Mouse (Mus musculus): ENCODE data around the gene Sh2b2. TPM values are rescaled to one million over a fixed set of nuclear protein-coding genes. Genes with fewer than 3 reads are reported as not detected.
A peak's percentile ranks its signal among the peaks of the same experiment; 100 is the strongest.
"Not testable (repeated sequence)": the region's sequence is repeated elsewhere in the genome, so short reads cannot be mapped to it uniquely, and the experiment has no call there.

Sh2b2 gene
- polyA plus RNA-seq, 1 experiment from 2014 or later: 4.9 TPM

DNA sequence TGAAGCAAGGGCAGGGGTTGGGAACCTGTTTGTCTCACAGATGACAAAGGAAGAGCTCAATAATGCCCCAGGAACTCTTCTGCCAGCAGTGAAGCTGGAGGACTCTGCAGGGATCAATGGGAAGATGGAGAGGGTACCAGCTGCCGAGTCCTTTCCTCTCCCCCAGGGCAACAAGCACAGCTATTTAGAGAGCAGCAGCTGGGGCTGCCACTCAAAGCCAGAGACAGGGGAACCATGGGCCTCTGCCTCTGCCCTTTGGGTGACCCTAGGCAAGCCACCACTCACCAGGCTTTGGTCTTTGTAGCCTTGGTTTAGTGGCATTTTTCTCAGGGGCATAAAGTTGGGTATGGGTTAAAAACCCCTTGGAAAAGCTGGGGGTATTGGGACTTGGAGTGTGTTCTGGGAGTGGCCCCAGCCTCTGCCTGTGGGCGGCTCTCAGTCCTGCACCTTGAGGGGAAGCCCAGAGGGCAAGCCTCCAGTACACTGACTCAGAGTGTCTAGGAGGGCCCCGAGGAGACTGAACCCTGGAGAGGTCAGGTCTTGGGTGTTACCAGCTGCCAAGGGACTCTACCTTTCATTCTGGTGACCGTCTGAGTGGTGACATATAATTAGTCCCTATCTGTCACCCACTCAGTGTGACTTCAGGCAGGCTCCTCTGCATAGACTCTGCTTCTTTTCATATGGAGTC, 15.9 kb downstream of the Sh2b2 start:
- no peak for DNase-seq (ENCODE audit: low spot score)
- Histone ChIP-seq H3K27me3 (ENCODE audit: insufficient read depth, poor library complexity, severe bottlenecking) (peaks cover 61% of the 10 kb centered on the region), H3K4me1 (peaks cover 14% of the 10 kb centered on the region), H3K9me3 (no peaks in the 10 kb centered on the region), H3K4me3 (no peak overlapping the region), H3K36me3 (peaks cover 16% of the 10 kb centered on the region; the same call in 1 of the 2 replicates), H3K27ac (no peak overlapping the region)
- WGBS: 49% methylated on average over 4 of the region's 4 CpGs

DNA sequence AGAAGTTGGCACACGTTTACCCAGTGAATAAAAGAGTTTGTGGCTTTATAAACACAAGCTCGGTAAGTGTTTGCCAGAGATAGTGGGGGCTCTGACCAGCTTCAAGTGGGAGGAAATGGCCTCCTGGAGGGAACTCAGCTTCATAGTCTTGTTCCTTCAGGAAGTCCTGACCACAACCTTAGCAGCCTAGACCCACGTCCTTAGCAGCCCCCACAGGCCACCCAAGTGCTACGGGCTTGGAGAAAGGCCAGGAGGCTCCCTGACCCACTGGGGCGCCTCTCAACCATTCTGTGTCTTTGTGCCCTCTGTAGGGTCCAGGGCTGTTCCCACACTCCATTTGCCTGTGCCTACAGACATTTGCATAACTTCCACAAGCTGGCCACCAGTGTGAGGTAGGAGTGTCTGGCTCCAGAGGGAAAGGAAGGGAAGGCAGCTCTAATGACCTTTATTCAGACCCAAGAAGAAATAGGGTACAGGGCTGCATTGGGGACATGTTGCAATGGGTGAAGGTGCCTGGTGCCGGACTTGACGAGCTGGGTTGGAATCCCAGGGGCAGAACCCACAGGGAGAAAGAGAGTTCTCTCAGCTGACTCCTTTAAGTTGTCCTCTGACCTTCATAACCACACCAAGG, 20.0 kb downstream of the Sh2b2 start:
- H3K36me3 ChIP-seq: peaks cover 10% of the 10 kb centered on the region
- no peak for DNase-seq (ENCODE audit: low spot score)

DNA sequence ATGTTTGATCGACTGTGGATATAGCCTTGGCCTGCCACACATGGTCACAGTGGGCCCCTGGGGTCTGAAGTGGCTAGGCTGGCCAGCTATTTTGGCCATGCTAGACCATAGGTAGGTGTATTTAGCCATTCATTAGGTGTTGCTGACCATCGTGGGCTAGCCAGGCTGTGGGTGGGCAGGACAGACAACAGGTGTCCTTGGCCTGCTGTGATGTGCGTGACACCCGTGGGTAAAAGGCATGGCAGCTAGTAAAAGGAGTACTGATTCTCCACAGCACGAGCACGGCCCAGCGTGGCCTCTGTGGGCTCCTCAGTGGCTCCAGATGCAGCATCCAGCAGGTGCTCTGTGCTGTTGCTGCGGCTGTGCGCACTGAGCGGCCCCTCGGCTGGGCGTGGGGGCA, 27.8 kb downstream of the Sh2b2 start:
- peaks cover 12% of the 10 kb centered on the region; the same call in 1 of the 2 replicates for H3K27me3 ChIP-seq (ENCODE audit: insufficient read depth, poor library complexity, severe bottlenecking)
- H3K9me3 ChIP-seq: 0 out of 2 replicates have a peak, but pooled peaks cover 4% of the 10 kb centered on the region
- H3K27ac ChIP-seq: no peak overlapping the region
- no peak for DNase-seq (ENCODE audit: low spot score)
- no peaks in the 10 kb centered on the region for H3K4me1 ChIP-seq
- no peak overlapping the region for H3K4me3 ChIP-seq
- no peaks in the 10 kb centered on the region for H3K36me3 ChIP-seq
- WGBS: 74% methylated on average over 12 of the region's 12 CpGs

More for the DNA sequence above, 20.0 kb downstream of the Sh2b2 start:
- H3K4me1 ChIP-seq: peaks cover 6% of the 10 kb centered on the region
- 74% methylated on average over 7 of the region's 7 CpGs for WGBS
- H3K27ac ChIP-seq: no peak overlapping the region
- peaks cover 20% of the 10 kb centered on the region for H3K27me3 ChIP-seq (ENCODE audit: insufficient read depth, poor library complexity, severe bottlenecking)
- no peaks in the 10 kb centered on the region for H3K9me3 ChIP-seq
- H3K4me3 ChIP-seq: no peak overlapping the region

DNA sequence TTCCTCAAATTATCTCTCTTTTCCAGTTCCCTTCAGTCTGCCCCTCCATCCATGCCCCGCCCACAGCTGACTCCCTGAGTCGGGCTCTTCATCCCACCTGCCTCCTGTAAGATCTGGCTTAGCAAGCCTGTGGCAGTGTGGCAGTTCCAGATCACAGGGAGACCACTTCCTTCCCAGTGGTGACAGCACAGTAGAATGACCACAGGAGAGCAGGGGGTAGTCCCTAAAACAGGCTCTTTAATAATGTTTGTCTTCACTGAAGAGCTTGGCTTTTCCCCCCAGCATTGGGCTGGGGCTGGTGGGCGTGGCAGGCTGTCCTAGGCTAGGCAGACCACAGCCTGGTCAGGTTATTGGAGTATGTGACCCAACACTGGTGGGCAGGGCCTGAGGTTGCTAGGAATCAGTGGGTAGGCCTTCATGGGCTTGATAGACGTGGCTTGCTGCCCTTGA, 28.4 kb downstream of the Sh2b2 start:
- Histone ChIP-seq H3K4me3 (no peak overlapping the region), H3K4me1 (no peaks in the 10 kb centered on the region), H3K27me3 (ENCODE audit: insufficient read depth, poor library complexity, severe bottlenecking) (peaks cover 12% of the 10 kb centered on the region; the same call in 1 of the 2 replicates), H3K36me3 (no peaks in the 10 kb centered on the region), H3K9me3 (0 out of 2 replicates have a peak, but pooled peaks cover 4% of the 10 kb centered on the region), H3K27ac (no peak overlapping the region)
- 55% methylated on average over 4 of the region's 4 CpGs for WGBS
- no peak for DNase-seq (ENCODE audit: low spot score)

DNA sequence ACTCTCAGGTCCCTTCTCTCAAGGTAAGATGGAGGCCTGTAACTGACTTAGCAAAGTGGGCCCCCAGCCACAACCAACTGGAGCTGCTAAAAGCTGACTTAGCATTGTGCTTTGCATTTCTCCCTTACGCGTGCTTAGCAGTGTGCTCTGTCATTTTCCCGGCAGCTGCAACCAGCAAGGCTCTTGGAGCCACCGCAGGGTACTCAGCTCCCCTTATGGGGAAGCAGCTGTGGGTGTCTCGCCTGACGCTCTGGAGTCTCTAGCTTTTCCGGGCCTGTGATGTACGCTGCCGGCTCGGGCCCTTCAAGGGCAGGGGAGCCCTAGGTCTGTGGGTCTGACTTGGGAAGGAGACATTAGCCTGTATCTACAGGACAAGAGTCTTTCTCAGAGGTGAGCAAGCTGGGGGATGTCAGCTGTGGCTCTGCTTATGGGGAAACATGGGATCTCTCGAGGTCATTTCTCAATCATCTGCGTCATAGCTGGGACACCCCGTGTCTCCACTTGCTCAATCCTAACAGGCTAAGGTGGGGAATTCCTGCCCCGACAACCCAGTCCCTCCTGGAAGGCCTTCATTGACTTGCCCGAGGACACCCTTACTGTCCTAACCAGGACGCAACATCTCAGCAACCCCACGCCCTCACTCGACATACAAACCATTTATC, 29.2 kb downstream of the Sh2b2 start:
- Histone ChIP-seq H3K4me3 (no peak overlapping the region), H3K27ac (no peak overlapping the region), H3K9me3 (0 out of 2 replicates have a peak, but pooled peaks cover 4% of the 10 kb centered on the region), H3K27me3 (ENCODE audit: insufficient read depth, poor library complexity, severe bottlenecking) (peaks cover 12% of the 10 kb centered on the region; the same call in 1 of the 2 replicates), H3K4me1 (no peaks in the 10 kb centered on the region), H3K36me3 (no peaks in the 10 kb centered on the region)
- no peak for DNase-seq (ENCODE audit: low spot score)
- WGBS: 76% methylated on average over 18 of the region's 18 CpGs

DNA sequence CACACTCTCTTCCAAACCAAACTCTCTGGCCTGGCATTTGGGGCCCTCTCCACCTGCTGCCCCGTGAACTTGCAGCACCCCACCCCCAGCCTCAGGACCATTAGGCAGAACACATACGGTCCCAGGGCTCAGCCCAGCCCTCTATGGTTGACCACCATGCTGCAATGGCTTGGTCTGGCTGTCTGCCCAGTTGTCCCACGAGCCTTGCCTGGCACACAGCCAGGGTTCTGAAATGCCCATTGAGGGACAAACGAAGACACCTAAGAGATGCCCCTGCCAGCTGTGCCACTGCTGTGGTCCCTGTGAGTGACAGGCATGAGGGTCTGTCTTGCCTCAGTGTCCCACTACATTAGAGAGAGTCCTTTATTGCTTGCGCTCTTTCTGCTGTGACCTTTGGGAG, 30.4 kb downstream of the Sh2b2 start:
- Histone ChIP-seq H3K9me3 (0 out of 2 replicates have a peak, but pooled peaks cover 4% of the 10 kb centered on the region), H3K27ac (no peak overlapping the region), H3K27me3 (ENCODE audit: insufficient read depth, poor library complexity, severe bottlenecking) (peaks cover 12% of the 10 kb centered on the region; the same call in 1 of the 2 replicates), H3K36me3 (no peaks in the 10 kb centered on the region), H3K4me3 (no peak overlapping the region), H3K4me1 (no peaks in the 10 kb centered on the region)
- WGBS: 81% methylated on average over 5 of the region's 5 CpGs
- DNase-seq (ENCODE audit: low spot score): no peak

DNA sequence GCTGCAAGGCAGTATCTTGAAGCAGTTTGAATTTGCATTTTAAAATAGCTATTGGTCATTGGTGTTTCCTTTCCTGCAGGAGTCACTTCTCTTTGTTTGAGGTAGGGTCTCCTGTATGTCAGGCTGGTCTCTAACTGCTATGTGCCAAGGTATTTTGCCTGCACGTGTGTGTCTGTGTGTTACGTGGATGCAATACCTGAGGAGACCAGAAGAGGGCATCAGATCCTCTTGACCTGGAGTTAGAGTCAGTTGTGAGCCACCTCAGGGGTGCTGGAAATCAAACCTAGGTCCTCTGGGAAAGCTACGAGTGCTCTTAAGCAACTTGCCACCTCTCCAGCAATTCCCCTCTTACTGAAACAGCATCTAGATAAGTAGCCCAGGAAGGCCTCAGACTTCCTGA, 31.1 kb downstream of the Sh2b2 start:
- Histone ChIP-seq H3K27me3 (ENCODE audit: insufficient read depth, poor library complexity, severe bottlenecking) (peaks cover 12% of the 10 kb centered on the region; the same call in 1 of the 2 replicates), H3K27ac (no peak overlapping the region), H3K4me1 (no peaks in the 10 kb centered on the region), H3K9me3 (0 out of 2 replicates have a peak, but pooled peaks cover 4% of the 10 kb centered on the region), H3K4me3 (no peak overlapping the region), H3K36me3 (no peaks in the 10 kb centered on the region)
- WGBS: 82% methylated on average over 3 of the region's 3 CpGs
- DNase-seq (ENCODE audit: low spot score): no peak

DNA sequence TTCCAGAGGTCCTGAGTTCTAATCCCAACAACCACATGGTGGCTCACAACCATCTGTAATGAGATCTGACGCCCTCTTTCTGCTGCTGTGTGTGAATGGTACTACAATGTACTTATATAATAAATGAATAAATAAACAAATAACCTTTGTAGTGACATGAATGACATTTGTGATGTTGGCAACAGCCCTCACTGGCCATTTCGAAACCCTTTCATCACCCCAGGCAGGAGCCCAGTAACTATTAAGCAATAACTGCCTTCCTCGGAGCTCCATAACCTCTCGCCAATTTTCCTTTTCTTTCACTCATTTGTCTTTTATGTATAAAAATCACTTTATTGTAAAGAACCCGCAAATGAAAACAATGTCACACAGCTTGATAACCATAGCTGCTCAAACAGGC, 32.6 kb downstream of the Sh2b2 start:
- WGBS: 74% methylated on average over 5 of the region's 5 CpGs
- H3K9me3 ChIP-seq: 0 out of 2 replicates have a peak, but pooled peaks cover 4% of the 10 kb centered on the region
- H3K4me3 ChIP-seq: no peak overlapping the region
- DNase-seq (ENCODE audit: low spot score): no peak
- H3K27ac ChIP-seq: no peak overlapping the region
- H3K27me3 ChIP-seq (ENCODE audit: insufficient read depth, poor library complexity, severe bottlenecking): peaks cover 7% of the 10 kb centered on the region; the same call in 1 of the 2 replicates
- no peaks in the 10 kb centered on the region for H3K4me1 ChIP-seq
- H3K36me3 ChIP-seq: no peaks in the 10 kb centered on the region

DNA sequence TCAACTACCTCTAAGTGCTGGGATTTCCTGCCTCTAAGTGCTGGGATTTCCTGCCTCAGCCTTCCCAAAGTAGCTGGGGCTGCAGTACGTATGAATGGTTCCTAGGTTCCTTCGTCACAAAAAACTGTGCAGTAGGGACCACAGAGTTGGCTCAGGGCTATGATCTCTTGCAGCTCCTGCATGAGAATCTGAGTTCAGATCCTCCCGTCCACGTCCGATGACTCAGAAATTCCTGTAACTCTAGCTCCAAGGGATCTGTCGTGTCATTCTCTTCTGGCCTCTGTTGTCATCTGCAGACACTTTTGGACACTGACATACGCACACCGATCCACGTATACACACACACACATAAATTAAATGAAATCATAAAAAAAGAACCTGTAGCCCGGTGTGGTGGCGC, 33.6 kb downstream of the Sh2b2 start:
- Histone ChIP-seq H3K9me3 (0 out of 2 replicates have a peak, but pooled peaks cover 4% of the 10 kb centered on the region), H3K4me1 (no peaks in the 10 kb centered on the region), H3K27ac (no peak overlapping the region), H3K27me3 (ENCODE audit: insufficient read depth, poor library complexity, severe bottlenecking) (0 out of 2 replicates have a peak, but pooled peaks cover 3% of the 10 kb centered on the region), H3K36me3 (no peaks in the 10 kb centered on the region), H3K4me3 (no peak overlapping the region)
- WGBS: 86% methylated on average over 11 of the region's 11 CpGs
- no peak for DNase-seq (ENCODE audit: low spot score)

DNA sequence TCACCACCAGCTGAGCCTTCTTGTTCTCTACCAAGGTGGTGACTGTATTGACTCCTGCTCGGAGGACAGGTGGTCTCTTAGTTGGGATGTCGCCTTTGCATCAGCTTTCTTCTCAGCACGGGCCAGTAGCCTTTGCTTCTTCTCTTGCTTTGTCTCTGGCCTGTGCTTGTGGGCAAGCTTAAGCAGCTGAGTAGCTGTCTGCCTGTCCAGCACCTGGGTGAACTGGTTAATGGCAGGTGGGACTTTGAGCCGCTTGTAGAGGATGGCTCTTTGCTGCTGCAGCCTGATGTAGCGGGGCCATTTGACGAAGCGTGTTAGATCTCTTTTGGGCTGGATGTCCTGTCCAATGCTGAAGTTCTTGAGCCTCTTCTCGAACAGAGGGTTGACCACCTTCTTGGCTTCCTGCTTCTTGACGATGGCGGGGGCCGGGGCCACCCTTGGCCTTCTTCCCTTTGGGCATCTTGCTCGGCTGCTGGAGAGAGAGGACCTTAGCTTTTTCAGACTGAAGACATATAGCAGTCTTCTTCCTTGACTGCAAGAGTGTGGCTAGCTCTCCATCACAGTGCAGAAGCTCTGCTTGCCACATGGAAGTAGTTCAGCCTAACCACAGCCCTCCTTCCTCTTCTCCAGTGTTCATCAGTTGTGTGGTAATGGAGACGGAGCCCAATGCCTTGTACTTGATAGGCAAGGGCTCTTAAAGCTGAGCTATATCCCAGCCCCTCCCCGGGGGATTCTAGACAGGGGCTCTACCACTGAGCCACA, 34.8 kb downstream of the Sh2b2 start:
- H3K36me3 ChIP-seq; H3K27ac ChIP-seq; DNase-seq (ENCODE audit: low spot score); H3K27me3 ChIP-seq (ENCODE audit: insufficient read depth, poor library complexity, severe bottlenecking); H3K4me1 ChIP-seq; H3K4me3 ChIP-seq; H3K9me3 ChIP-seq: not testable (repeated sequence)
- 89% methylated on average over 14 of the region's 14 CpGs for WGBS

DNA sequence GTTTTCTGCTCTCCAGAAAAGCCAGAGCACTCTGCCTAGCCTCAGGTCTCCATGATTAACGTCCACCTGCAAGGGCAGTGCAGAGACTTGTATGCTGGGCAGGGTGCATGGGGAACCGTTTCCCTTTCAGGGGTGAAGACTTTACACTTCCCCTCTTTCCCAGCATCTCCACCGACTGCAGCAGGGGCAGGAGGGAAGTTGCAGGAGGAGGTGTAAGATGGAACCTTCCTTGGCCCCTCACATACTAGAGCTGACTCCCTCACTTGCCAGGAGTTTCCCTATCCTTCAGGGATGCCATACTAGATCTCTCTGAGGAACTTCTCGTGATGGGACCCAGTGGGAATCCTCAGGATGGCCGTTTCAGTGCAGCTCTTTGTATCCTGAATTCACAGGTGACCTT, 35.8 kb downstream of the Sh2b2 start:
- WGBS: 72% methylated on average over 5 of the region's 5 CpGs
- no peaks in the 10 kb centered on the region for H3K27me3 ChIP-seq (ENCODE audit: insufficient read depth, poor library complexity, severe bottlenecking)

DNA sequence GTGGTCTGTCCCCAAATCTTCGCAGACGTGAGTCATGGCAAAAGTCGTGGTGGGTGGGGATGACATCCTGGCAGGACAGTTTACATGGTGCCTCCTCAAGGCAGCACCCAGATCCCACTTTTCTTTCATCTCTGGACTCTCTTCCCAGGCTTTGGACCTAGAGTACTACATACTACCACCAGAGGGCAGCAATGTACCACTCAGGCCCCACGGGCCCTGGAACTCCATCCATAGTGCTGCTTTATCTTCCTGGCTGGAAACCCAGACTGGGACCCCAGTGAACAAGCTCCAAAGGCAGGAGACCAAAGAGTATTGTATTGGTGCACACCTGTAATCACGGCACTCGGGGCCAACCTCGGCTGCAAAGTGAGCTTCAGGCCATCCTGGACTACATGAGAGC, 44.5 kb downstream of the Sh2b2 start:
- H3K4me1 ChIP-seq: peaks cover 12% of the 10 kb centered on the region
- H3K27me3 ChIP-seq (ENCODE audit: insufficient read depth, poor library complexity, severe bottlenecking): no peaks in the 10 kb centered on the region
- DNase-seq (ENCODE audit: low spot score): peak; percentile 78
- 33% methylated on average over 7 of the region's 7 CpGs for WGBS
- H3K9me3 ChIP-seq: peaks cover 3% of the 10 kb centered on the region; the same call in 1 of the 2 replicates
- H3K27ac ChIP-seq: no peak overlapping the region
- no peak overlapping the region for H3K4me3 ChIP-seq
- peaks cover 7% of the 10 kb centered on the region for H3K36me3 ChIP-seq

More for the DNA sequence above, 35.8 kb downstream of the Sh2b2 start:
- no peak for DNase-seq (ENCODE audit: low spot score)
- Histone ChIP-seq H3K27ac (no peak overlapping the region), H3K36me3 (no peaks in the 10 kb centered on the region), H3K4me3 (no peak overlapping the region), H3K9me3 (no peaks in the 10 kb centered on the region), H3K4me1 (no peaks in the 10 kb centered on the region)
